Mouse (Mus musculus) hindbrain, embryonic 10.5 days (tissue): ENCODE measurements around the gene Tmem107. TPM values are rescaled to one million over a fixed set of nuclear protein-coding genes. Genes with fewer than 3 reads are reported as not detected.
"Not testable (repeated sequence)": the region's sequence is repeated elsewhere in the genome, so short reads cannot be mapped to it uniquely, and the experiment has no call there.

ENCODE experiments used
- DNase-seq: peaks from one replicate; pipeline ENCODE4 v3.0.0-alpha.2; 2017; ENCODE audit warnings: low spot score
- H3K27ac ChIP-seq: fragments of 300-500 bp; sonication (generic); 2 replicates; pipeline ENCODE4 v1.5.1; 2016; ENCODE audit warnings: mild to moderate bottlenecking, moderate library complexity
- H3K27me3 ChIP-seq: fragments of 300-500 bp; sonication (generic); 2 replicates; pipeline ENCODE4 v1.6.1; 2016; ENCODE audit warnings: mild to moderate bottlenecking; ENCODE audit not compliant: poor library complexity, insufficient read depth, severe bottlenecking
- H3K36me3 ChIP-seq: fragments of 300-500 bp; sonication (generic); 2 replicates; pipeline ENCODE4 v1.6.1; 2016; ENCODE audit warnings: mild to moderate bottlenecking, moderate library complexity
- H3K4me1 ChIP-seq: fragments of 300-500 bp; sonication (generic); replicated peaks from 2 replicates; pipeline ENCODE4 v1.6.1; 2016; ENCODE audit warnings: mild to moderate bottlenecking
- H3K4me3 ChIP-seq: fragments of 300-500 bp; sonication (generic); 2 replicates; pipeline ENCODE4 v1.5.1; 2016; ENCODE audit warnings: mild to moderate bottlenecking, moderate library complexity
- H3K9me3 ChIP-seq: fragments of 300-500 bp; sonication (generic); 2 replicates; pipeline ENCODE4 v1.6.1; 2016; ENCODE audit warnings: mild to moderate bottlenecking, moderate library complexity
- WGBS: fragments of 180-500 bp; shearing (Covaris S2); methylation state at CpG from one replicate; pipeline ENCODE4 v1.1.7; 2016; 5-methylcytosine and 5-hydroxymethylcytosine counted together
- polyA plus RNA-seq: library from polyadenylated mRNA; unstranded; fragments of >200 nt; fragmentation: Nextera tagmentation; extraction: Ambion mirVana; gene quantifications from 2 replicates; pipeline ENCODE4 v1.2.1, GENCODE M21; 2016

The Tmem107 gene
- polyA plus RNA-seq, 1 experiment from 2014 or later = 56.6 TPM

- Histone ChIP-seq H3K4me3 (no peak overlapping the region), H3K27ac (peak overlapping the region; percentile 71; the same call in 1 of the 2 replicates), H3K4me1 (peaks cover 37% of the 10 kb centered on the region), H3K36me3 (peaks cover 19% of the 10 kb centered on the region), H3K9me3 (no peaks in the 10 kb centered on the region), H3K27me3 (no peaks in the 10 kb centered on the region)
- 67% methylated on average over 6 of the region's 6 CpGs for WGBS
- DNase-seq = no peak
Observed at GRCm38 (mm10) chr11:69086390-69086789, 15.8 kb downstream of the Tmem107 start.

DNA sequence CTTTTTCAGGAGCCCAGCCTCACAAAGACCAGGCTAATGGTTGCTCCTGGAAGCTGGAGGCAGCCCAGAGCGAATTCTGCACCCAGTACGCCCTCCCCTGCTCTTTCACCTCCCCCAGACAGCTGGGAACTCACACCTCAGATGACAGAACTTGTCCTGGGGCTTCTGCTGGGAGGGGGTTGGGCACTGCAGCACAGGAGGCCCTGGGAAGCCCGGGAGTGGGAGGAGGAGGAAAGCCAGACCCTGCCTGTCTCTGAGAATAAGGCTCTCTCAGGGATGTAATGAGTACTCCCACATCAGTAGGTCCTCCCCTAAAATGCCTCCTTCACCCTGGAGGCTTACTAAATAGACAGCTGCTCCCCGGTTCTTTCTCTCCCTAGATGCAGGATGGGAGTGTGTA lies 16.5 kb downstream of the Tmem107 start:
- Histone ChIP-seq H3K36me3 (peaks cover 26% of the 10 kb centered on the region), H3K4me3 (no peak overlapping the region; the same call in 1 of the 2 replicates), H3K4me1 (peaks cover 42% of the 10 kb centered on the region), H3K27ac (peak overlapping the region; percentile 71), H3K27me3 (no peaks in the 10 kb centered on the region), H3K9me3 (no peaks in the 10 kb centered on the region)
- 43% methylated on average over 4 of the region's 4 CpGs for WGBS
- no peak for DNase-seq

DNA sequence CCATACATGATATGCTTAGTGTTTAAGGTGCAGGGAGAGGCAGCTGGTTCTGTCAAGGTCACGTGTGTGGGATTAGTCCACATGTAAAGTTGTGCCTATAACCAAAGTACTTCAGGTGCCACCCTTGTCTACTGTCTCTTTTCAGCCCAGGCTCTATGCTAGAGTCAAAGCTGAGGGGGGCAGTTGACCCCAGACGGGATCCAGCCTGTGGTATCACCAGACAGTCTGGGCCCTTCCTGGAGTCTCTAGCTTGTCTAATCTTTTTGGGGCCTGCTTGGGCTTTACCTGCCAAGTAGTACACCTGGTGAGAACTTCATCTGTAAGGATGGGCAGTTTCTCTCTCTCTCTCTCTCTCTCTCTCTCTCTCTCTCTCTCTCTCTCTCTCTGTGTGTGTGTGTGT lies 17.0 kb downstream of the Tmem107 start:
- DNase-seq = no peak
- H3K36me3 ChIP-seq = peaks cover 30% of the 10 kb centered on the region
- H3K4me1 ChIP-seq = peaks cover 42% of the 10 kb centered on the region
- no peaks in the 10 kb centered on the region for H3K9me3 ChIP-seq
- H3K27ac ChIP-seq = peak overlapping the region; percentile 100
- H3K4me3 ChIP-seq = peak overlapping the region; percentile 100
- WGBS = 69% methylated on average over 2 of the region's 2 CpGs
- H3K27me3 ChIP-seq = no peaks in the 10 kb centered on the region

GRCm38 (mm10) chr11:69088103-69088855 lies 17.7 kb downstream of the Tmem107 start, which contains the start of gene Vamp2:
TSS of gene Vamp2 (plus strand) at chr11:69088490.
- Histone ChIP-seq H3K27me3 (no peaks in the 10 kb centered on the region), H3K4me1 (peaks cover 42% of the 10 kb centered on the region), H3K36me3 (peaks cover 33% of the 10 kb centered on the region), H3K27ac (peak within 1 kb of the TSS; percentile 100), H3K4me3 (peak within 1 kb of the TSS; percentile 100), H3K9me3 (no peaks in the 10 kb centered on the region)
- DNase-seq = peak; percentile 91
- WGBS = 1% methylated on average over 67 of the region's 67 CpGs

DNA sequence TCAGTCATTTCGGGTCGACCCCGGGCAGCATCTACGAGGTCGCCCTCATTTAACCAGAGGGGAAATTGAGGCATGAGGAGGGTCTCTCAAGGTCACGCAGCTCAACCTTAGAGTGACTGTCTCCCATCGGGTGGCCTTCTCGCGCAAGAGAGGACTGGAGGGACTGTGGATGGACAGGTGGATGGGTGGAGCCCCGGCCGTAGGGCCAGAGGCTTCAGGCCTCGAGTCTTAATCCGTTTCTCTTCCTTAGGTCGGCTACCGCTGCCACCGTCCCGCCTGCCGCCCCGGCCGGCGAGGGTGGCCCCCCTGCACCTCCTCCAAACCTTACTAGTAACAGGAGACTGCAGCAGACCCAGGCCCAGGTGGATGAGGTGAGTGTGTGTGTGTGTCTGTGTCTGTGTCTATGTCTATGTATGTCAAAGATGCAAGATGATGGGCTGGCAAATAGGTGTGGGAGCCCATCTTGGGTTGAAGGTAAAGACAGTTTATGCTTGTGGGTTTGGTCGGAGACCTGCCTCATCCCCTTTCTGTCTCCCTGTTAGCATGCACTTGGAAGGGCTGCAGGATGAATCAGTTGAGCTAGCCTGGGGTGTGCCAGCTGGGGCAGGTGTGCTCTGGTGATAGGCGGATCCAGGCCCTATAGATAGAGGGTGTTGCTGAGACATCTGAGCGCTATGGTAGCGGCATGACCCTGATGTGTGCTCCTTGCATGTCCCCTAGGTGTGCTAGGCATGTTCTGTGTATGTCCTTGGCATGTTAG lies 18.4 kb downstream of the Tmem107 start:
- 11% methylated on average over 25 of the region's 25 CpGs for WGBS
- H3K27ac ChIP-seq = peak overlapping the region; percentile 100
- H3K4me1 ChIP-seq = peaks cover 44% of the 10 kb centered on the region
- no peak for DNase-seq
- no peaks in the 10 kb centered on the region for H3K9me3 ChIP-seq
- H3K36me3 ChIP-seq = peaks cover 33% of the 10 kb centered on the region
- no peaks in the 10 kb centered on the region for H3K27me3 ChIP-seq
- peak overlapping the region; percentile 100 for H3K4me3 ChIP-seq

DNA sequence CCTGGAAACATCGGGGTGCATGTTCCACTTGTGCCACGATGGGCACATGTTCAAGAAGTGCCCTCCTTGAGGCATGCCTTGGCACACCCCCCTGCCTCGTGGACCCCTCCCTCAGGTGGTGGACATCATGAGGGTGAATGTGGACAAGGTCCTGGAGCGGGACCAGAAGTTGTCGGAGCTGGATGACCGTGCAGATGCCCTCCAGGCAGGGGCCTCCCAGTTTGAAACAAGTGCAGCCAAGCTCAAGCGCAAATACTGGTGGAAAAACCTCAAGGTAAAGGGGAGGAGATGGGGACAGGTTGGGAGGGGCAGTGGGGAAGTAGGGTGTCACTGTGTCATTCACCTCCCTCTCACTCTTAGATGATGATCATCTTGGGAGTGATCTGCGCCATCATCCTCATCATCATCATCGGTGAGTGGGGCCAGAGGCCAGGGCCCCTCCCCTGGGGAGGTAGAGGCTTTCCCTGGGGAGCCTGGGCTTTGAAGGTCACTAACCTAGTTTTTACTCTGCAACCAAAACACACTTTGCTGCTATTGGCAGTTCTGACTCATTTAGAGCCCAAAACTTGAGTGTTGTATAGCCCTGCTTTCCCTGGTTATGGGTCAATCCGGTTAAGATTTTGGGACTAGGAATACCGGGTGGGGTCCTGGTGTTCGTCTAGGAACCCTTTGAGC lies 19.1 kb downstream of the Tmem107 start:
- H3K4me1 ChIP-seq = peaks cover 51% of the 10 kb centered on the region
- H3K9me3 ChIP-seq = no peaks in the 10 kb centered on the region
- peak overlapping the region; percentile 100 for H3K27ac ChIP-seq
- 93% methylated on average over 12 of the region's 12 CpGs for WGBS
- H3K36me3 ChIP-seq = peaks cover 33% of the 10 kb centered on the region
- no peaks in the 10 kb centered on the region for H3K27me3 ChIP-seq
- no peak for DNase-seq
- peak overlapping the region; percentile 100 for H3K4me3 ChIP-seq

GRCm38 (mm10) chr11:69090367-69090766 lies 19.8 kb downstream of the Tmem107 start:
- Histone ChIP-seq H3K4me1 (peaks cover 56% of the 10 kb centered on the region), H3K9me3 (no peaks in the 10 kb centered on the region), H3K27ac (no peak overlapping the region), H3K27me3 (no peaks in the 10 kb centered on the region), H3K4me3 (peak overlapping the region; percentile 100), H3K36me3 (peaks cover 33% of the 10 kb centered on the region)
- WGBS = 71% methylated on average over 6 of the region's 6 CpGs
- DNase-seq = no peak

- WGBS = 64% methylated on average over 7 of the region's 7 CpGs
Observed at GRCm38 (mm10) chr11:69091566-69092385, 21.2 kb downstream of the Tmem107 start.

GRCm38 (mm10) chr11:69092386-69092751 lies 21.8 kb downstream of the Tmem107 start:
- peak; percentile 86 for DNase-seq
- no peaks in the 10 kb centered on the region for H3K9me3 ChIP-seq
- WGBS = 8% methylated on average over 3 of the region's 3 CpGs
- peaks cover 71% of the 10 kb centered on the region for H3K4me1 ChIP-seq
- no peak overlapping the region for H3K4me3 ChIP-seq
- no peaks in the 10 kb centered on the region for H3K27me3 ChIP-seq
- no peak overlapping the region for H3K27ac ChIP-seq
- peaks cover 33% of the 10 kb centered on the region for H3K36me3 ChIP-seq

More at GRCm38 (mm10) chr11:69091566-69092385, 21.2 kb downstream of the Tmem107 start:
- Histone ChIP-seq H3K27ac (no peak overlapping the region), H3K36me3 (peaks cover 33% of the 10 kb centered on the region), H3K4me3 (no peak overlapping the region), H3K27me3 (no peaks in the 10 kb centered on the region), H3K4me1 (peaks cover 70% of the 10 kb centered on the region), H3K9me3 (no peaks in the 10 kb centered on the region)
- no peak for DNase-seq

GRCm38 (mm10) chr11:69092871-69093270 lies 22.3 kb downstream of the Tmem107 start:
- H3K4me1 ChIP-seq = peaks cover 72% of the 10 kb centered on the region
- H3K9me3 ChIP-seq = no peaks in the 10 kb centered on the region
- H3K27me3 ChIP-seq = no peaks in the 10 kb centered on the region
- no peak for DNase-seq
- H3K27ac ChIP-seq = no peak overlapping the region
- H3K4me3 ChIP-seq = no peak overlapping the region
- H3K36me3 ChIP-seq = peaks cover 33% of the 10 kb centered on the region
- WGBS = 91% methylated on average over 4 of the region's 4 CpGs

DNA sequence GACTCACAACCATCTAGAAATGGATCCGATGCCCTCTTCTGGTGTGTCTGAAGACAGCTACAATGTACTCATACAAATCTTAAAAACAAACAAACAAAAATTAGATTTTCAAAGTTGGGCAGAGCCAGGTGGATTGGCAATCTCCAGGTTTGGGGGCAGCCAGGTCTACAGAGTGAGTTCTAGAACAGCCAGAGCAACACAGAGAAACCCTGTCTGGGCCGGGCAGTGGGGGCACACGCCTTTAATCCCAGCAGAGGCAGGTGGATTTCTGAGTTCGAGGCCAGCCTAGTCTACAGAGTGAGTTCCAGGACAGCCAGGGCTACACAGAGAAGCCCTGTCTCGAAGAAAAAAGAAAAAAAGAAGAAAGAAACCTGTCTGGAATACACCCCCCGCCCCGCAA lies 23.2 kb downstream of the Tmem107 start:
- not testable (repeated sequence) for H3K27me3 ChIP-seq, DNase-seq, H3K4me3 ChIP-seq, H3K9me3 ChIP-seq, H3K27ac ChIP-seq
- WGBS = 92% methylated on average over 7 of the region's 7 CpGs
- peaks cover 33% of the 10 kb centered on the region for H3K36me3 ChIP-seq
- peaks cover 73% of the 10 kb centered on the region for H3K4me1 ChIP-seq
